Mouse (Mus musculus): Measurements from ENCODE around the gene Pkd1. TPM values are rescaled to one million over a fixed set of nuclear protein-coding genes. Genes with fewer than 3 reads are reported as not detected.

The Pkd1 gene
- polyA plus RNA-seq, 1 experiment from 2014 or later, result 4.0 TPM

DNA sequence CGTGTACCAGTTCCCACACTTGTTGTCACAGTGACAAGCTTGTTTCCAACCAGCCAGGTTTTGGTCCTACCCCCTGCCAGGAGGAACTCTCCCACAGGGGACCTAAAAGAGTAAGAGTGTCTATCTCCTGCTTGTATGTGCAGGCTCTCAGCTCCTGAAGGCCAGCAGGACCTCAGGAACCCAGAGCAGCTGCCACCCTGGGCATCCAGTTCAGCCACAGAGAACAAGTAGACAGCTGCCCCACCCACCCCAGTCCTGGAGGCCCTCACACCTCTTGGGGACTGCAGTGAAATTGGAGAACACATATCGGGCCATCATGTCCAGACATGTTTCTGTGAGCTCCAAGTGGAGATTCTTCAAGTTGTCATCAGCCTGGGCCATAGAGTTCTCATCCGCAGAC is 54.9 kb downstream of the Pkd1 start:
- 85% methylated on average over 3 of the region's 3 CpGs for WGBS (ENCODE audit: insufficient replicate concordance)
- Histone ChIP-seq H3K9ac (ENCODE audit: low read depth, low read length) (no peak overlapping the region), H3K36me3 (ENCODE audit: control insufficient read depth, insufficient read depth) (peaks cover 8% of the 10 kb centered on the region)

DNA sequence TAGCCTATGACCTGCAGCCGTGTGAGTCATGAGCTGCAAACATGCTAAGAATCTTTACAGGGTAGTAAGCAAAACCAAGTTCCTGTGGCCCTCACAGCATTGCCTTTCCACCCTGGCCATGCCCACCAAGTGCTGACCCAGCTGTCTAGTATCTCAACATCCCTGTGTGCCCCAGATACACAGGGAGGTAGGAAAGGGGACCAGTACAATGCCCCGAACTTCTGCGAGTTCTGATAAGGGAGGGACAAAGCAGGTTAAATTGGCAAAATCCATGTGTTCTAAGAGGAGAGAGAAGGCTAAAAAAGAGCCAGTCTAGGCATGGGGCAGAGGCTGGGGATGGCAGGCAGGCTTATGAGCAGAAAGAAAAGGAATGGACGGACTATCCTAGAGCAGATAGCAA is 58.7 kb downstream of the Pkd1 start:
- no peak overlapping the region for H3K4me3 ChIP-seq (ENCODE audit: low read depth, low read length)
- H3K4me2 ChIP-seq (ENCODE audit: low read depth, low read length), result peak overlapping the region; percentile 6
- no peaks in the 10 kb centered on the region for H3K9me3 ChIP-seq (replicated peaks; ENCODE audit: control insufficient read depth, low read length)
- no peak overlapping the region for H3K9ac ChIP-seq (ENCODE audit: low read depth, low read length)
- ATAC-seq (ENCODE audit: low read depth), result peak; percentile 68
- 35% methylated on average over 4 of the region's 4 CpGs for WGBS (ENCODE audit: insufficient replicate concordance)
- H3K27me3 ChIP-seq (ENCODE audit: control insufficient read depth, insufficient read depth, low read depth, low read length), result no peaks in the 10 kb centered on the region
- peak overlapping the region; percentile 71 for H3K27ac ChIP-seq (ENCODE audit: low read length)
- H3K36me3 ChIP-seq (ENCODE audit: control insufficient read depth, insufficient read depth), result peaks cover under 1% of the 10 kb centered on the region
- H3K4me1 ChIP-seq (ENCODE audit: control insufficient read depth, low read depth, low read length), result peaks cover 48% of the 10 kb centered on the region

More for the DNA sequence above, 54.9 kb downstream of the Pkd1 start:
- Histone ChIP-seq H3K4me1 (ENCODE audit: control insufficient read depth, low read depth, low read length) (peaks cover 32% of the 10 kb centered on the region), H3K4me2 (ENCODE audit: low read depth, low read length) (no peak overlapping the region), H3K9me3 (replicated peaks; ENCODE audit: control insufficient read depth, low read length) (no peaks in the 10 kb centered on the region), H3K4me3 (ENCODE audit: low read depth, low read length) (no peak overlapping the region), H3K27ac (ENCODE audit: low read length) (no peak overlapping the region), H3K27me3 (ENCODE audit: control insufficient read depth, insufficient read depth, low read depth, low read length) (no peaks in the 10 kb centered on the region)
- ATAC-seq (ENCODE audit: low read depth), result no peak

DNA sequence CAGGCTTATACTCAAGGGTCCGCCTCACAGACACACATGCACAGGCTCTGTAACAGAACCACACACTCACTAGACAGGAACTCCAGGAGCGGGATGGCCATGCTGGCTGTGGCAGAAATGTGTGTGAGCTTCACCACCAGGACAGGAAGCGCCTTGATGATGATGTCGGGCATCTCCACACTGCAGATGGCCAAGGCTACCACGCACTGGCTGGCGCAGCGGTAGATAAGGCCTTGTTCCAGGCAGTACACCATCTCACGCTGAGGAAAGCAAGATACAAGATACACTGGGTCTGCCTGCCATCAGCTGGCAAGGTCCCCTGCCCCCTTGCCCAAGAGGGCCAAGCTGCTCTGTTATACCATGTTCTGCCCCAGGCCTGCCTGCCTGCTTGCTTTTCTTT is 59.2 kb downstream of the Pkd1 start:
- H3K4me2 ChIP-seq (ENCODE audit: low read depth, low read length), result peak overlapping the region; percentile 6
- no peaks in the 10 kb centered on the region for H3K27me3 ChIP-seq (ENCODE audit: control insufficient read depth, insufficient read depth, low read depth, low read length)
- 26% methylated on average over 8 of the region's 8 CpGs for WGBS (ENCODE audit: insufficient replicate concordance)
- no peaks in the 10 kb centered on the region for H3K9me3 ChIP-seq (replicated peaks; ENCODE audit: control insufficient read depth, low read length)
- H3K4me1 ChIP-seq (ENCODE audit: control insufficient read depth, low read depth, low read length), result peaks cover 48% of the 10 kb centered on the region
- ATAC-seq (ENCODE audit: low read depth), result peak; percentile 89
- H3K27ac ChIP-seq (ENCODE audit: low read length), result peak overlapping the region; percentile 71
- H3K36me3 ChIP-seq (ENCODE audit: control insufficient read depth, insufficient read depth), result peaks cover 4% of the 10 kb centered on the region
- peak overlapping the region; percentile 39 for H3K9ac ChIP-seq (ENCODE audit: low read depth, low read length)
- H3K4me3 ChIP-seq (ENCODE audit: low read depth, low read length), result no peak overlapping the region

DNA sequence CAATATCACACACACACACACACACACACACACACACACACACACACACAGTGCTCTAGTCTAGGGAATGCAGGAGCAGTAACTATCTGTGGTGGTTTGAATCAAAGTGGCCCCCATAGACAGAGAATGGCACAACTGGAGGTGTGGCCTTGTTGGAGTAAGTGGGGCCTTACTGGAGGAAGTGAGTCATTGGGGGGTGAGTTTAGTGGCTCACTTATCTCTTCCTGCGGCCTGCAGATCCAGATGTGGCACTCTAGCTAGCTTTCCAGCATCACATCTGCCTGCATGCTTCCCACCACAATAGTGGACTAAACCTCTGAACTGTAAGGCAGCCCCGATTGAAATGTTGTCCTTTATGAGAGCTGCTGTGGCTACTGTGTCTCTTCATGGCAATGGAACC is 61.1 kb downstream of the Pkd1 start:
- H3K9me3 ChIP-seq (replicated peaks; ENCODE audit: control insufficient read depth, low read length), result no peaks in the 10 kb centered on the region
- peak; percentile 60 for ATAC-seq (ENCODE audit: low read depth)
- no peak overlapping the region for H3K4me3 ChIP-seq (ENCODE audit: low read depth, low read length)
- peak overlapping the region; percentile 52 for H3K27ac ChIP-seq (ENCODE audit: low read length)
- no peak overlapping the region for H3K9ac ChIP-seq (ENCODE audit: low read depth, low read length)
- H3K27me3 ChIP-seq (ENCODE audit: control insufficient read depth, insufficient read depth, low read depth, low read length), result no peaks in the 10 kb centered on the region
- 11% methylated on average over 2 of the region's 2 CpGs for WGBS (ENCODE audit: insufficient replicate concordance)
- H3K4me2 ChIP-seq (ENCODE audit: low read depth, low read length), result peak overlapping the region; percentile 4; the same call in 1 of the 2 replicates
- peaks cover 40% of the 10 kb centered on the region for H3K4me1 ChIP-seq (ENCODE audit: control insufficient read depth, low read depth, low read length)
- peaks cover 12% of the 10 kb centered on the region for H3K36me3 ChIP-seq (ENCODE audit: control insufficient read depth, insufficient read depth)

DNA sequence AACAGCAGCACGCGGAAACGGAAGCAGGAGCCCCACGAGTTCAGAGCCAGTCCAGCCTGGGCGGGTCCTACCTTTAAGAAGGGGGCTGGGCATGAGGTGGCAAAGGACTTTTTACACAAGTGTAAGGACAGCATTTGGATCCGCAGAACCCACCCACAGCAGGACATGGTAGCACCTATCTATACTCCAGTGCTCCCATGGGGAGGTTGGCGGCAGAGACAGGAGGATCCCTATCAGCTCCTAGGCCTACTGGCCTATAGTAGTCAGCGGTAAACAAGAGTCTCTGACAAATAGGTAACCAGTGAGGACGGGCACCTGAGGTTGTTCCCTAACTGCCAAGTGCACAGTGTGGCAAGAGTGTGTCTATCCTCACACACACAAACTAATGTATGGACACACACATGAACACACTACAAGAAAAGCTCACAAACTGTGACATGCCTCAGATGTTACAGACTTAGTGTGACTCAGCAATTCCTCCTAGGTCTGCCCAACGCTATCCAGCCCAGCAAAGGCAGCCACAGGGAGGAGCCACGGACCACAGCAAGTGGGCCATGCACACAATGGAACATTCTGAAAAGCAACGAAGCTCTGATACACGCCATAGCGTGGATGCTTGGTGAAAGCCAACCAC is 68.0 kb downstream of the Pkd1 start:
- 40% methylated on average over 14 of the region's 14 CpGs for WGBS (ENCODE audit: insufficient replicate concordance)
- peak; percentile 95 for ATAC-seq (ENCODE audit: low read depth)
- peak overlapping the region; percentile 45 for H3K4me2 ChIP-seq (ENCODE audit: low read depth, low read length)
- H3K4me1 ChIP-seq (ENCODE audit: control insufficient read depth, low read depth, low read length), result peaks cover 13% of the 10 kb centered on the region
- H3K27me3 ChIP-seq (ENCODE audit: control insufficient read depth, insufficient read depth, low read depth, low read length), result no peaks in the 10 kb centered on the region
- H3K27ac ChIP-seq (ENCODE audit: low read length), result peak overlapping the region; percentile 83
- H3K36me3 ChIP-seq (ENCODE audit: control insufficient read depth, insufficient read depth), result peaks cover 25% of the 10 kb centered on the region
- H3K4me3 ChIP-seq (ENCODE audit: low read depth, low read length), result no peak overlapping the region
- peak overlapping the region; percentile 54 for H3K9ac ChIP-seq (ENCODE audit: low read depth, low read length)
- H3K9me3 ChIP-seq (replicated peaks; ENCODE audit: control insufficient read depth, low read length), result no peaks in the 10 kb centered on the region

DNA sequence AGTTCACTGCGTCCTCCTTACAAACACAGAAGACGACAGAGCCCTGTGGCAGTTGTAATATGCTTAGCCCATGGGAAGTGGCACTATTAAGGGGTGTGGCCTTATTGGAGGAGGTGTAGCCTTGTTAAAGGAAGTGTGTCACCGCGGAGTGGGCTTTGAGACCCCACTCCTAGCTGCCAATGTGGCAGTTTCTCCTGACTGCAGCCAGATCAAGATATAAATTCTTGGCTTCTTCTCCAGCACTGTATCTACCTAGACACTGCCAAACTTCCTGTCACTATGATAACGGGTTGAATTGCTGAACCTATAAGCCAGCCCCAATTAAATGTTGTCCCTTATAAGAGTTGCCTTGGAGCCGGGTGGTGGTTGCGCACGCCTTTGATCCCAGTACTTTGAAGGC is 75.8 kb downstream of the Pkd1 start:
- Histone ChIP-seq H3K9me3 (replicated peaks; ENCODE audit: control insufficient read depth, low read length) (no peaks in the 10 kb centered on the region), H3K4me3 (ENCODE audit: low read depth, low read length) (no peak overlapping the region), H3K4me2 (ENCODE audit: low read depth, low read length) (no peak overlapping the region), H3K36me3 (ENCODE audit: control insufficient read depth, insufficient read depth) (peaks cover 28% of the 10 kb centered on the region), H3K9ac (ENCODE audit: low read depth, low read length) (no peak overlapping the region), H3K27me3 (ENCODE audit: control insufficient read depth, insufficient read depth, low read depth, low read length) (no peaks in the 10 kb centered on the region), H3K27ac (ENCODE audit: low read length) (no peak overlapping the region), H3K4me1 (ENCODE audit: control insufficient read depth, low read depth, low read length) (peaks cover 2% of the 10 kb centered on the region)
- no peak for ATAC-seq (ENCODE audit: low read depth)
- WGBS (ENCODE audit: insufficient replicate concordance), result 82% methylated on average over 8 of the region's 8 CpGs

DNA sequence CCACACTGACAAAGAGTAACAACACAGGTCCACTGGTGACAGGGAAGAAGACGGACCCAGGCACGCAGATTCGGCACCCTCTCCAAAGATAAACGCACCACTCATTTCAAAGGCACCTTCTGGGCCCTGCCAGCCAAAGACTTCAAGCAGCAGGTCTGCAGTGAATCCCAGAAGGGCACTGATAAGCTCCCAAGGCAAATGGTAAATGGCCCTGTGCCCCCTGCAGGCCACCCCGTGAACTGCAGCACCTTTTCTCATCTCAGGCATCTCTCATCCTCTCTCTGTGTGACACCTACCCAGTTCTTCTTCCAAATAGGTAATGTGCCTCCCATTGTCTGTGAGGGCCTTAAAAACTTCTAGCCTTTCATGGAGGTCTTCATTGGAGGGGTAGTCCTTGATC is 79.0 kb downstream of the Pkd1 start:
- H3K9ac ChIP-seq (ENCODE audit: low read depth, low read length), result no peak overlapping the region
- H3K4me3 ChIP-seq (ENCODE audit: low read depth, low read length), result no peak overlapping the region
- H3K36me3 ChIP-seq (ENCODE audit: control insufficient read depth, insufficient read depth), result peaks cover 12% of the 10 kb centered on the region
- no peak overlapping the region for H3K27ac ChIP-seq (ENCODE audit: low read length)
- peaks cover 19% of the 10 kb centered on the region for H3K4me1 ChIP-seq (ENCODE audit: control insufficient read depth, low read depth, low read length)
- H3K27me3 ChIP-seq (ENCODE audit: control insufficient read depth, insufficient read depth, low read depth, low read length), result no peaks in the 10 kb centered on the region
- 12% methylated on average over 5 of the region's 5 CpGs for WGBS (ENCODE audit: insufficient replicate concordance)
- ATAC-seq (ENCODE audit: low read depth), result no peak; the same call in 1 of the 2 replicates
- H3K9me3 ChIP-seq (replicated peaks; ENCODE audit: control insufficient read depth, low read length), result no peaks in the 10 kb centered on the region
- no peak overlapping the region for H3K4me2 ChIP-seq (ENCODE audit: low read depth, low read length)

DNA sequence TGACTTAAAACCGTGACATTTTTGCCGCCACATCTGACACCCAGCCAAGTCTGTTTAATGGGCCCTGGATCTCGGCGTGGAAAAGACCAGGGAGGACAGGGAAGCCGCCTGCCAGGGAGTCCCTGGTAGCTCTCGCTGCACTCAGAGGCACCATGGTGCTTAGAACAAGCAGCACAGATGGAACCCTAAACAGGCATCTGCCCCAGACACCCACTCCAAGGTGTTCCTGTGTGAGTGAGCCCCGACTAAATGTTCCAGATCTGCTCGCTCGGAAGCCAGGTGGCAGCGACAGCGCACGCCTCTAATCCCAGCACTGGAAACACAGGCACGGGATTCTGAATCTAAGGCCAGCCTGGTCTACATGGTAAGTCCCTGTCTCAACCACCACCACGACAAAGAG is 80.4 kb downstream of the Pkd1 start:
- no peak overlapping the region for H3K4me2 ChIP-seq (ENCODE audit: low read depth, low read length)
- H3K27ac ChIP-seq (ENCODE audit: low read length), result no peak overlapping the region
- H3K27me3 ChIP-seq (ENCODE audit: control insufficient read depth, insufficient read depth, low read depth, low read length), result no peaks in the 10 kb centered on the region
- ATAC-seq (ENCODE audit: low read depth), result no peak
- WGBS (ENCODE audit: insufficient replicate concordance), result 81% methylated on average over 14 of the region's 14 CpGs
- H3K4me3 ChIP-seq (ENCODE audit: low read depth, low read length), result no peak overlapping the region
- H3K36me3 ChIP-seq (ENCODE audit: control insufficient read depth, insufficient read depth), result peaks cover 5% of the 10 kb centered on the region; the same call in 1 of the 2 replicates
- H3K9me3 ChIP-seq (replicated peaks; ENCODE audit: control insufficient read depth, low read length), result no peaks in the 10 kb centered on the region
- peaks cover 21% of the 10 kb centered on the region for H3K4me1 ChIP-seq (ENCODE audit: control insufficient read depth, low read depth, low read length)
- no peak overlapping the region for H3K9ac ChIP-seq (ENCODE audit: low read depth, low read length)

DNA sequence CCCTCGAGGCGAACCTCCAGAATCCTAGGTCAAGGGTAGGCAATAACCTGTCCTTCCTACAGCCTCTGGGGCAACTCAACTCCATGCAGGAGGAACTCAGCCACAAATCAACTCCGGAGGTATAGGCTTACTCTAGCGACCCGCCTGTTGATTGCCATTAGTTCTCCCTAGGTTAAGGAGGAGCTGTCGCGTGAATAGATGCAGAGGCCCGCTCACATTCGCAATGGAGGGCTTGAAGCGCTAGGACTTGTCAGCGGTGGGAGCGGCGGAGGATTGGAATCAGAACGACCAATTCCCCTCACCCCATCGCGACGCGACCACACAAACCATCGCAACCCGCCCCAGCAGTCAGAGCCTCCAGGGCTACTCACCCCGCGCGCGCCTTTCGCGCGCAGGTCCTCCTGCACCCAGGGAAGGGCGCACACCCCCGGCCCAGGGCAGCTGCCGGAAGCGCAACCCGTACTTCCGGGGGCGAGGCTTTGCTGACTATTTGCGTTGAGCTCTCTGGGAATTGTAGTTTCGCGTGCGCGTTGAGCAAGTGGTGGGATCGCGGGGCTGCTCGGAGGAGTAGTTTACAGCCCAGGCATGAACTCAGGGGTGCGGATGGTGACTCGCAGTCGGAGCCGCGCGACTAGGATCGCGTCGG is 82.7 kb downstream of the Pkd1 start, which contains the start of the genes Tsc2 and Nthl1:
Gene Tsc2, minus strand, starts transcription at position 464 of the 646 bp plus-strand sequence.
Gene Nthl1, plus strand, starts transcription at position 514 of the 646 bp plus-strand sequence.
- peak; percentile 80 for ATAC-seq (ENCODE audit: low read depth)
- Histone ChIP-seq H3K9ac (ENCODE audit: low read depth, low read length) (peak within 1 kb of the TSS; percentile 76), H3K27ac (ENCODE audit: low read length) (peak within 1 kb of the TSS; percentile 66), H3K4me3 (ENCODE audit: low read depth, low read length) (peak within 1 kb of the TSS; percentile 74), H3K9me3 (replicated peaks; ENCODE audit: control insufficient read depth, low read length) (no peaks in the 10 kb centered on the region), H3K36me3 (ENCODE audit: control insufficient read depth, insufficient read depth) (no peaks in the 10 kb centered on the region; the same call in 1 of the 2 replicates), H3K4me1 (ENCODE audit: control insufficient read depth, low read depth, low read length) (peaks cover 27% of the 10 kb centered on the region), H3K27me3 (ENCODE audit: control insufficient read depth, insufficient read depth, low read depth, low read length) (no peaks in the 10 kb centered on the region), H3K4me2 (ENCODE audit: low read depth, low read length) (peak within 1 kb of the TSS; percentile 87)
- 1% methylated on average over 51 of the region's 51 CpGs for WGBS (ENCODE audit: insufficient replicate concordance)
